Mouse (Mus musculus) embryo, embryonic 11 days (tissue): ENCODE results near the gene Olfr1121.
"Not testable (repeated sequence)": the region's sequence is repeated elsewhere in the genome, so short reads cannot be mapped to it uniquely, and the experiment has no call there.

Experiments
- DNase-seq: peaks from one replicate; pipeline ENCODE4 v3.0.0-alpha.2; 2015

Olfr1121 gene

GRCm38 (mm10) chr2:87369595-87369994 is at the start of gene Olfr1121:
Gene Olfr1121 (plus strand): TSS chr2:87369895.
- no peak for DNase-seq

GRCm38 (mm10) chr2:87354515-87354914 is 15.2 kb upstream of the Olfr1121 start, which contains the start of gene Olfr1120:
Gene Olfr1120 (plus strand): TSS chr2:87354815.
- DNase-seq, result no peak

DNA sequence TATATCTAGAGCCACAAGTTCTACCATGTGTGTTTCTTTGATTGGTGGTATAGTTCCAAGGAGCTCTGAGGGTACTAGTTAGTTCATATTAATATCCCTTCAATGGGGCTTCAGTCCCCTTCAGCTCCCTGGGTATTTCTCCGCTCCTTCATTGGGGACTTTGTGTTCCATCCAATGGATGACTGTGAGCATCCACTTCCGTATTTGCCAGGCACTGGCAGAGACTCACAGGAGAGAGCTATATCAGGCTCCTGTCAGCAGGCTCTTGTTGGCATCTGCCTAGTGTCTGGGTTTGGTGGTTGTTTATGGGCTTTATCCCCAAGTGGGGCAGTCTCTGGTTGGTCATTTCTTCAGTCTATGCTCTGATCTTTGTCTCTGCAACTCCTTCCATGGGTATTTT is 9.6 kb upstream of the Olfr1121 start:
- not testable (repeated sequence) for DNase-seq

DNA sequence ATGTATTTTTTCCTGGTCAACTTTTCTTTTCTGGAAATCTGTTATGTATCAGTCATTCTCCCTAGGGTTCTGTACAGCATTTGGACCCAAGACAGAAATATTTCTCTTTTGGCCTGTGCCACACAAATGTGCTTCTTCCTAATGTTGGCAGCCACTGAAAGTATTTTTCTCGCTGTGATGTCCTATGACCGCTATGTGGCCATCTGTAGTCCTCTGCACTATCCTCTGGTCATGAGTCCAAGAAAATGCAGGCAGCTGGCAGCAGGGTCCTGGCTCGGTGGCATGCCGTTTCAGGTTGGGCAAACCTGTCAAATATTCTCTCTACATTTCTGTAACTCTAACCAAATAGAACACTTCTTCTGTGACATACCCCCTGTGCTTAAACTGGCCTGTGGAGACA is 2.0 kb downstream of the Olfr1121 start:
- no peak for DNase-seq

- DNase-seq, result no peak
Observed at GRCm38 (mm10) chr2:87383935-87384334, 14.2 kb downstream of the Olfr1121 start.

GRCm38 (mm10) chr2:87385549-87385948 is 15.9 kb downstream of the Olfr1121 start, which contains the start of gene Olfr1122:
Gene Olfr1122 (plus strand): TSS chr2:87385849.
- DNase-seq, result no peak

GRCm38 (mm10) chr2:87393605-87394004 is 23.9 kb downstream of the Olfr1121 start:
- DNase-seq, result not testable (repeated sequence)

DNA sequence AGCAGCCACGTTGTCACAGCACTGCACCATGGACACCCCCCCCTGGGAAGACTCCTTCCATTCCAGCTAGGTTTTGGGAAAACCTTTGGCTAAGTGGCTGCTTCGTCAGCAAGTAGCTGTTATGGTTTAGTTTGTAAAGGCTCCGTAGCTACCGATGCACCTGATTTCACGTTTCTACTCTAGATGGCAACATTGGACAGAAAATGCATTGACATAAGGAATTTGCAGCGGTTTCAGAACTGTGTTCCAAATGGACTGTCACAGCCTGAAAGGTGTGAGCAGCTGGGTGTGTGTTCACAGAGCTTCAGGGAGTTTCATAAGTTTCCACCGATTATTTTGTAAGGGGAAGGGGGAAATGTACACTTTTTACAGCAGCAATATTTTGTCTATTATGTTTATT is 25.0 kb downstream of the Olfr1121 start:
- not testable (repeated sequence) for DNase-seq

DNA sequence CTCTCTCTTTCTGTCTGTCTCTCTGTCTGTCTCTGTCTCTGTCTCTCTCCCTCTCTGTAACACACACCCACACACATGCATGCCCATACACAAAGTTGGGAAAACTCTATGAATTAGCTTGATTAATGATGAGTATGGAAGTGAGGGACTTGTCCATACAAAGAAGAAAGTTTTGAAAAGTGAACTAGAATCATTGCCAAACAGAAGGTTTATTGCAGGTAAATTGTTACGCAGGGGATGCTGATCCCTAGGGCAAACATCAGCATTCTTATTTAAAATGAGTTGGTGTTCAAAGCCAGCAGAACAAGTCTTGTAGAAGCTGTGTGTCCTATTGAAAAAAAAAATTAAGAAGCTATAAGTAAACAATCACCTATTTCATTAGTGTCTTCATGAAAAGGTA is 46.6 kb downstream of the Olfr1121 start, which contains the start of gene Olfr1123:
Olfr1123 (plus strand) TSS at position 301 of the 400 bp plus-strand sequence.
- DNase-seq, result no peak
